Mouse (Mus musculus): Measurements from ENCODE around the gene Gm49354. TPM values are rescaled to one million over a fixed set of nuclear protein-coding genes. Genes with fewer than 3 reads are reported as not detected.
A peak's percentile ranks its signal among the peaks of the same experiment; 100 is the strongest.

Gm49354 gene
- not detected in 2 replicates for polyA plus RNA-seq (2014; fragmentation: Nextera tagmentation; extraction: Ambion mirVana)

DNA sequence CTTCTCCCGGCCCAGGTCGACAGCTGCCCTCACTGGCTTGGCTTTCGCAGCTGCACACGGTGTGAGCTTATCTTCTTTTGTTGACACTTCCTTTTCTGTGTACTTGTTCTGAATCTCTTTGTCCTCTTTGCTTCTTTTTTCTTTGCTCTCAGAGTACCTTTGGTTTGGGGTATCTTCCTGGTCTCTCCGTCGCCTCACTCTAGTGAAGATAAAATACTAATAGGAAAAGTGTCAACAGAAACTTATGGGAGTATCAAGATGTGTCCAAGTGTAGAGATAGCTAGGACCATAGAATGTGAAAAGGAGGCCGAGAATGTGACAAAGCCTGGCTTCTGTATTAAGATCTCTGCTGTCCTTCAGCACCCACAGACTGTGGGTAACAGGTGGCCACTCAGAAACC is at the start of gene Gm49354:
Gene Gm49354, minus strand, starts transcription at position 101 of the 400 bp plus-strand sequence.
- DNase-seq (ENCODE audit: low spot score) (no peak), ATAC-seq (no peak)
- 94% methylated on average over 7 of the region's 7 CpGs for WGBS
- Histone ChIP-seq H3K9me3 (replicated peaks; ENCODE audit: control insufficient read depth, low read length) (no peaks in the 10 kb centered on the region), H3K4me1 (ENCODE audit: control insufficient read depth, insufficient read depth, low read length) (no peaks in the 10 kb centered on the region), H3K27me3 (replicated peaks; ENCODE audit: control insufficient read depth, insufficient read depth, low read length) (no peaks in the 10 kb centered on the region), H3K4me3 (ENCODE audit: low read depth, low read length) (no peak within 1 kb of the TSS), H3K4me2 (ENCODE audit: low read length) (no peak within 1 kb of the TSS), H3K36me3 (ENCODE audit: control insufficient read depth, insufficient read depth, low read length) (peaks cover 96% of the 10 kb centered on the region), H3K27ac (ENCODE audit: low read depth, low read length) (no peak within 1 kb of the TSS), H3K9ac (ENCODE audit: low read length) (no peak within 1 kb of the TSS)

DNA sequence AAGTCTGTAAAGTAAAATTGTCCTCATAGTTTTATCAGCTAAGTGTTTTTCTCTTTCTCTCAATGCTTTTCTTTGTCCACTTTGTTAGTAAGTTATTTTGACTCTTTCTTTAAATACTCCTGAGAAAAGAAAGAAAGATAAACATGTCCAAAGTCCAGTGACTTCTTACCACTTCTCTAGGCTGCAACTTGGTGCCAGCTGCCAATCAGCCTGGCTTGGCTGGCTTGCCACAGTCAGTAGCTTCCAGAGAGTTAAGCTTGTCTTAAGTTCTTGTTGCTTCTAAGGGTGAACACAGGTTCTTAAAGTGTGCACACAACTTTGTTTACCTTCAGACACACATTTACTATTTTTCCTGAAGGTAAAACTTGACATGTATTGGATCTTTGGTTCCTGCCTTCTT is 43.9 kb upstream of the Gm49354 start:
- Histone ChIP-seq H3K9ac (ENCODE audit: low read length) (no peak overlapping the region), H3K27ac (ENCODE audit: low read depth, low read length) (no peak overlapping the region), H3K36me3 (ENCODE audit: control insufficient read depth, insufficient read depth, low read length) (0 out of 2 replicates have a peak, but pooled peaks cover 6% of the 10 kb centered on the region), H3K27me3 (replicated peaks; ENCODE audit: control insufficient read depth, insufficient read depth, low read length) (no peaks in the 10 kb centered on the region), H3K9me3 (replicated peaks; ENCODE audit: control insufficient read depth, low read length) (no peaks in the 10 kb centered on the region), H3K4me2 (ENCODE audit: low read length) (no peak overlapping the region), H3K4me1 (ENCODE audit: control insufficient read depth, insufficient read depth, low read length) (peaks cover 9% of the 10 kb centered on the region), H3K4me3 (ENCODE audit: low read depth, low read length) (no peak overlapping the region)
- DNase-seq (ENCODE audit: low spot score): no peak
- no peak for ATAC-seq

DNA sequence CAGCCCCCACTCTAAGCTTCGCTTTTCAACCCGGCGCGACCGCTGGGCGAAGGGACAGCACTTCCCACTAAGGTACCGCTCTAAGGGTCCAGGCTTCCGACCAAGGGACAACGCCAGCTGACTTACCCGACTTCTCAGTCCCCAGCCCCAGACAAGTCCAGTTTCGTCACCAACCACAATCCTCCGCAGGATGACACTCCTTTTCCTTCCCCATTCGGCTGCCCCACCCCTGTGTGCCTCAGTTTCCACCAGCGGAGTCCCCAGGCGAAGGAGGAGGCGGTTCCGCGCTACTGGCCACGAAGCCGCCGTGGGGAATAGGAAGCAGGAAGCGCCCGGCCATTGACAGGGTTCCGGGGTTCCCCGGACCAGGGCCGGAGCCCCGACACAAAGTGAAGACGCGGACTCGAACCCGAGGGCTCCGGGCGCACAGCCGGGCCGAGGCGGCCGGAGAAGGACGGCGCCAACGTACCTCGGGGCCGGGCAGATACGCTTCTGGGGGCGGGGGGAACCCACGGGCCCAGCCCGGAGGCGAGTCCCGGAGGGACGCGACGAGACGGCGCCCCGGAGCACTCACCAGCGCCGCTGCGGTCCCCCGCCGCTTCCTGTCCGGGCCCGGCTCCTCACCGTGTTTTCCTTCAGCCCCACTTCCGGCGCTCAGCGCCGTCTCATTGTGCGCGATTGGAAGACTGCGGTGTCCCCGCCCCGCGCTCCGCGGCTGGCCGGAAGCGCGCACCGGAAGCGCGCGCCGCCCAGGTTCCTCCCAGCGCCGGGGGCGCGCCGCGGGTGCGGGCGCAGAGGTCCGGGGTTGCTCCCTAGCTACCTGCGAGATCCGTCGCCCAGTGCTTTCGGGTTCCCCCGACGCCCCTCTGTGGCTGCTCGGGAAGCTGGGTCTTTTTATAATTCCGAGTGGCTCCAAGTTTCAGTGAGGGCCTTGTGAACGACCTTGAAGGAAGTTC is 40.7 kb upstream of the Gm49354 start, which contains the start of gene Tut7:
Gene Tut7, minus strand, starts transcription at position 641 of the 956 bp plus-strand sequence.
- Histone ChIP-seq H3K4me1 (ENCODE audit: control insufficient read depth, insufficient read depth, low read length) (peaks cover 20% of the 10 kb centered on the region), H3K27me3 (replicated peaks; ENCODE audit: control insufficient read depth, insufficient read depth, low read length) (no peaks in the 10 kb centered on the region), H3K27ac (ENCODE audit: low read depth, low read length) (peak within 1 kb of the TSS; percentile 87), H3K4me3 (ENCODE audit: low read depth, low read length) (peak within 1 kb of the TSS; percentile 97), H3K9ac (ENCODE audit: low read length) (peak within 1 kb of the TSS; percentile 90), H3K9me3 (replicated peaks; ENCODE audit: control insufficient read depth, low read length) (no peaks in the 10 kb centered on the region), H3K36me3 (ENCODE audit: control insufficient read depth, insufficient read depth, low read length) (peaks cover 19% of the 10 kb centered on the region; the same call in 1 of the 2 replicates), H3K4me2 (ENCODE audit: low read length) (peak within 1 kb of the TSS; percentile 74)
- under 1% methylated on average over 89 of the region's 100 CpGs for WGBS
- DNase-seq (ENCODE audit: low spot score) (peak; percentile 97), ATAC-seq (peak; percentile 99)

DNA sequence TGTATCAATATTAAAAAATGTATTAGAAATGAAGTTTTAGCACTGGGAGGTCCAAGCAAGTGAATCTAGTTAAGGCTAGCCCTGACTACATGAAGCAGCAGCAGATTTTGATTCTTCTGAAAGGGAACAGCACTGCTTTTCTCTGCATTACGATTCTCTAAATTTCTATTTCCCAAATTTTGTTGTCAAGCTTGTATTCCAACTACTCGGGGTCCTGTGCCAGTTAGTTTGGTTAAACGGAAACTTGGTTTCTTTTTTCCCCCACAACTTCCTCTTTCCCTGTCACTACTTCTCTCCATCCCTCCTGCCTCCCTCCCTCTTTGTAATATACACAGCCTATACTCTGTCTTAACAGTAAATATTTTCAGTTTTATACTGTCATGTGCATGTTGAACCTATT is 38.8 kb upstream of the Gm49354 start:
- no peaks in the 10 kb centered on the region for H3K9me3 ChIP-seq (replicated peaks; ENCODE audit: control insufficient read depth, low read length)

DNA sequence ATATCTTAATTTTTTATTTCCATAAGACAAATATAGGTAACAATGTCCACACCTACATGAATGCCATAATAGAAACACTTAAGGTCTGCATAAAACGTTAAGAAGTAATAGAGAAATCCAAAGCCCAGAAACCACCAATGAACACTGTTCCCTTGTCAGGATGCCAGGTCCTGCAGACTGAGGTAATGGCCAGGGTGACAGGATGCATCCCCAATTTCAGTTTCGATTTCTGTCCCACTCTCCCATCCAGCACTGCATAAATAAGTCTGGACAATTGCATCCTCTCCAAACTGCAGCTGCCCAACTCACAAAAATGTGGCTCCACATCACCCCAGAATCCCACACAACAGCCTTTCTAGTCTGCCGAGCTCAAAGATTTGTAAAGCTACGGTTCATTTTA is 38.1 kb upstream of the Gm49354 start:
- H3K9ac ChIP-seq (ENCODE audit: low read length): peak overlapping the region; percentile 46
- peaks cover 20% of the 10 kb centered on the region for H3K4me1 ChIP-seq (ENCODE audit: control insufficient read depth, insufficient read depth, low read length)
- no peak for ATAC-seq
- DNase-seq (ENCODE audit: low spot score): no peak
- WGBS: 82% methylated on average over 4 of the region's 4 CpGs
- no peaks in the 10 kb centered on the region for H3K27me3 ChIP-seq (replicated peaks; ENCODE audit: control insufficient read depth, insufficient read depth, low read length)
- no peak overlapping the region for H3K4me3 ChIP-seq (ENCODE audit: low read depth, low read length)
- peak overlapping the region; percentile 16; the same call in 1 of the 2 replicates for H3K4me2 ChIP-seq (ENCODE audit: low read length)
- H3K9me3 ChIP-seq (replicated peaks; ENCODE audit: control insufficient read depth, low read length): no peaks in the 10 kb centered on the region
- H3K36me3 ChIP-seq (ENCODE audit: control insufficient read depth, insufficient read depth, low read length): peaks cover 41% of the 10 kb centered on the region
- no peak overlapping the region for H3K27ac ChIP-seq (ENCODE audit: low read depth, low read length)

More for the DNA sequence above, 38.8 kb upstream of the Gm49354 start:
- peaks cover 20% of the 10 kb centered on the region for H3K4me1 ChIP-seq (ENCODE audit: control insufficient read depth, insufficient read depth, low read length)
- 83% methylated on average over 3 of the region's 3 CpGs for WGBS
- ATAC-seq: no peak
- H3K27me3 ChIP-seq (replicated peaks; ENCODE audit: control insufficient read depth, insufficient read depth, low read length): no peaks in the 10 kb centered on the region
- no peak overlapping the region for H3K27ac ChIP-seq (ENCODE audit: low read depth, low read length)
- peaks cover 33% of the 10 kb centered on the region for H3K36me3 ChIP-seq (ENCODE audit: control insufficient read depth, insufficient read depth, low read length)
- no peak overlapping the region for H3K4me3 ChIP-seq (ENCODE audit: low read depth, low read length)
- DNase-seq (ENCODE audit: low spot score): no peak
- H3K4me2 ChIP-seq (ENCODE audit: low read length): peak overlapping the region; percentile 74; the same call in 1 of the 2 replicates
- no peak overlapping the region; the same call in 1 of the 2 replicates for H3K9ac ChIP-seq (ENCODE audit: low read length)

- peaks cover 64% of the 10 kb centered on the region for H3K36me3 ChIP-seq (ENCODE audit: control insufficient read depth, insufficient read depth, low read length)
- no peak overlapping the region for H3K27ac ChIP-seq (ENCODE audit: low read depth, low read length)
- ATAC-seq (no peak), DNase-seq (ENCODE audit: low spot score) (no peak)
- H3K4me3 ChIP-seq (ENCODE audit: low read depth, low read length): no peak overlapping the region
- H3K27me3 ChIP-seq (replicated peaks; ENCODE audit: control insufficient read depth, insufficient read depth, low read length): no peaks in the 10 kb centered on the region
- peaks cover 20% of the 10 kb centered on the region for H3K4me1 ChIP-seq (ENCODE audit: control insufficient read depth, insufficient read depth, low read length)
- WGBS: 94% methylated on average over 4 of the region's 4 CpGs
- H3K9ac ChIP-seq (ENCODE audit: low read length): no peak overlapping the region
- H3K4me2 ChIP-seq (ENCODE audit: low read length): no peak overlapping the region
- H3K9me3 ChIP-seq (replicated peaks; ENCODE audit: control insufficient read depth, low read length): no peaks in the 10 kb centered on the region
Observed at GRCm38 (mm10) chr13:59817352-59817751, 35.3 kb upstream of the Gm49354 start.

GRCm38 (mm10) chr13:59814109-59814591 is 32.1 kb upstream of the Gm49354 start:
- 74% methylated on average over 6 of the region's 6 CpGs for WGBS
- no peaks in the 10 kb centered on the region; the same call in 1 of the 2 replicates for H3K4me1 ChIP-seq (ENCODE audit: control insufficient read depth, insufficient read depth, low read length)

DNA sequence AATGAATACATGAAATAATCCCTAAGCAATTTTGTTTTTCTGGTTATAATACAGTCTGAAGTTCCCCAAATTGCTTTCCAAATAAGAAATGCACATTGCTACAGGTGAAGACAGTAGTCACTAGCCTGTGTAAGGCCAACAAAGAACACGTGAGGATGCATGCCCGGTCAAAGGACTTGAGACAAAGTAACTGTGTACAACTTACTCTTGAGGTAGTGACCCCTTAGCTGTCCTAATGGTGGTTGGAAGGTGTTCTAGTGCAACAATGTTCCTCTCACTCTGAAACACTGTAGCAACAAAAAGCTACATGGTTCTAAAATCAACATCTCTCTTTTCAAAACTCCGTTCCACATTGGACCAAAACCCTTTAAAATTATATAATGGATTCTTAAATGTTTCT is 29.5 kb upstream of the Gm49354 start:
- Histone ChIP-seq H3K27ac (ENCODE audit: low read depth, low read length) (no peak overlapping the region), H3K4me2 (ENCODE audit: low read length) (no peak overlapping the region), H3K9me3 (replicated peaks; ENCODE audit: control insufficient read depth, low read length) (no peaks in the 10 kb centered on the region), H3K4me1 (ENCODE audit: control insufficient read depth, insufficient read depth, low read length) (no peaks in the 10 kb centered on the region), H3K27me3 (replicated peaks; ENCODE audit: control insufficient read depth, insufficient read depth, low read length) (no peaks in the 10 kb centered on the region), H3K9ac (ENCODE audit: low read length) (no peak overlapping the region), H3K4me3 (ENCODE audit: low read depth, low read length) (no peak overlapping the region), H3K36me3 (ENCODE audit: control insufficient read depth, insufficient read depth, low read length) (peaks cover 93% of the 10 kb centered on the region)
- DNase-seq (ENCODE audit: low spot score) (no peak), ATAC-seq (no peak)
- WGBS: 96% methylated on average over 3 of the region's 3 CpGs

More at GRCm38 (mm10) chr13:59814109-59814591, 32.1 kb upstream of the Gm49354 start:
- Histone ChIP-seq H3K9ac (ENCODE audit: low read length) (no peak overlapping the region), H3K27ac (ENCODE audit: low read depth, low read length) (no peak overlapping the region), H3K27me3 (replicated peaks; ENCODE audit: control insufficient read depth, insufficient read depth, low read length) (no peaks in the 10 kb centered on the region), H3K9me3 (replicated peaks; ENCODE audit: control insufficient read depth, low read length) (no peaks in the 10 kb centered on the region), H3K4me2 (ENCODE audit: low read length) (no peak overlapping the region), H3K4me3 (ENCODE audit: low read depth, low read length) (no peak overlapping the region), H3K36me3 (ENCODE audit: control insufficient read depth, insufficient read depth, low read length) (peaks cover 79% of the 10 kb centered on the region)
- DNase-seq (ENCODE audit: low spot score) (no peak), ATAC-seq (no peak)

- ATAC-seq (no peak), DNase-seq (ENCODE audit: low spot score) (no peak)
- Histone ChIP-seq H3K4me3 (ENCODE audit: low read depth, low read length) (no peak overlapping the region), H3K4me1 (ENCODE audit: control insufficient read depth, insufficient read depth, low read length) (no peaks in the 10 kb centered on the region), H3K9ac (ENCODE audit: low read length) (no peak overlapping the region), H3K4me2 (ENCODE audit: low read length) (no peak overlapping the region), H3K9me3 (replicated peaks; ENCODE audit: control insufficient read depth, low read length) (no peaks in the 10 kb centered on the region), H3K27ac (ENCODE audit: low read depth, low read length) (no peak overlapping the region), H3K36me3 (ENCODE audit: control insufficient read depth, insufficient read depth, low read length) (peaks cover 99% of the 10 kb centered on the region), H3K27me3 (replicated peaks; ENCODE audit: control insufficient read depth, insufficient read depth, low read length) (no peaks in the 10 kb centered on the region)
- WGBS: 81% methylated on average over 6 of the region's 6 CpGs
Observed at GRCm38 (mm10) chr13:59801000-59801399, 19.0 kb upstream of the Gm49354 start.

Measured in forebrain, embryonic 14.5 days (tissue).